Mouse (Mus musculus) heart, adult 11 months (tissue): ENCODE data around the gene Gm38655.
"Not testable (repeated sequence)": the region's sequence is repeated elsewhere in the genome, so short reads cannot be mapped to it uniquely, and the experiment has no call there.

ENCODE experiments used
- DNase-seq: peaks from one replicate; pipeline ENCODE4 v3.0.0; 2022

Gene Gm38655

GRCm38 (mm10) chr17:25165970-25166671 lies 9.2 kb downstream of the Gm38655 start:
- DNase-seq, result no peak

DNA sequence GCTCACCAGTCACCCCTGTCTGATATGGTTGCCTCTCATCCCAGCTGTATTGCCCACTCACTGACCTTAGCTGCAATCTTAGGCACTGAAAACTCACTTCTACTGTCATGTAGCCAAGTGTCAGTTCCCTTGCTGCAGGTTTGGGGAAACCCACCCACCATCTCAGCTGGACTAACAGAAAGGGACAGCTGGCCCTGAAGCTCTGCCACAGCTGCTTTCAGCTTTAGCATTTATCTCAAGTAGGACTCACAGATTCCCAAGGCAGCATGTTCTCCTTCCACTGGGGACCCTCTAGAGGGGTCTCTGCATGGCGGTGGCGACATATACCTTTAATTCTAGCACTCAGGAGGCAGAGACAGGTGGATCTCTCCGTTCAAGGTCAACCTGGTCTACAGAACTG lies 10.5 kb downstream of the Gm38655 start:
- DNase-seq, result no peak

GRCm38 (mm10) chr17:25163387-25163786 lies 11.9 kb downstream of the Gm38655 start:
- DNase-seq, result no peak

DNA sequence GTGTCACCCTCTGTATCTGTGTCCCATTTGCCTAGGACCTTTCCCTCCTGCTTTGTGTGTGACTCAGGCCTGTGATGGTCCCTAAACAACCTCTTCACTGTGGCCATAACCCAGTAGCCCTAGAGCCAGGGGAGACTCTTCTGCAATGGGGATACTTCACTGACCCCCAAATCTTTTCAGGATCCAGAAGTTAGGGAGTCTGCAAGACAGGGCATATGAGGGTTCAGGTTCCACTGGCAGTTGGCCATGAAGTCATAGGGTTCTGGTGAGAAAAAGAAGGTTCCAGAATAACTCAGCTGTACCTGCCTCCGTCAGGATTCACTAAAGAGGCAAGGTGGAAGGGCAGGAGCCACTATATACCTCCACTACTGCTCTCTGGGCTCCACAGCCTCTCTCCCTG lies 13.1 kb downstream of the Gm38655 start, which contains the start of gene Ccdc154:
Gene Ccdc154 (plus strand): TSS at position 301 of the 400 bp plus-strand sequence.
- DNase-seq, result no peak

- no peak for DNase-seq
Observed at GRCm38 (mm10) chr17:25139960-25140359, 35.3 kb downstream of the Gm38655 start.

- no peak for DNase-seq
Observed at GRCm38 (mm10) chr17:25138803-25139202, 36.5 kb downstream of the Gm38655 start.

- DNase-seq, result no peak
Observed at GRCm38 (mm10) chr17:25135622-25136021, 39.6 kb downstream of the Gm38655 start.

DNA sequence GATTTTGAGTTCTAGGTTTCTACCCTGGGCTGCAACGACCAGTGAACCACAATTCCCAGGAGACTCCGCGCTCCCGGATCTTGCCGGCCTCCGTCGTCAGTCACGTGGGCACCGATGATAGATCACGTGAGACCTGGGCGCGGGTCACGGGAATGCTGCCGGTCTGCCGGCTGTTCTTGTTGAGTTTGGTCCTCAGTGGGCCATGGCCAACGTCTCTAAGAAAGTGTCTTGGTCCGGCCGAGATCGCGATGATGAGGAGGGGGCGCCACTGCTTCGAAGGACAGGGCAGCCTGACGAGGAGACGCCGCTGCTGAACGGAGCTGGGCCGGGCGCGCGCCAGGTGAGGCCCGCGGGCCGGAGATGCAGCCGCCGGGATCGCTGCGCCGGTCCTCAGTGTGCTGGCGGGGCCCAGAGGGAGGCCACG lies 42.0 kb downstream of the Gm38655 start, which contains the start of gene Clcn7:
Gene Clcn7 (plus strand): TSS at position 117 of the 424 bp plus-strand sequence.
- DNase-seq, result peak; percentile 99

- no peak for DNase-seq
Observed at GRCm38 (mm10) chr17:25130060-25130459, 45.2 kb downstream of the Gm38655 start.

DNA sequence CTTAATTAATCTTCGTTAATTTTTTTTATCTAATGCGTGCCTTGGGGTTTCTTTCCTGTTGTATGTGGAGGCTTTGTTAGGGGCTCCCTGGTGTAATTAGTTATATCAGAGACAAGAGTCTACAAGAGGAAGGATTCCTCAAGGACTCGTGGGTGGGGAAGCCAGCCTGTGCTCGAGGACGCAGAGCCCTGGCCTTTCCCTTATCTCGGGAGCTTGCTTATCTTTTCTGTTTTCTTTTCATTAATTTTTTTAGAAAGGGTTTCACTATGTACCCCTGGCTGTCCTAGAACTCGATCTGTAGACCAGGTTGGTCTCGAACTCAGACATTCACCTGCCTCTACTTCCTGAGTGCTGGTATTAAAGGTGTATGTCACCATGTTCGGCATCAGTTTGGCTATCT lies 47.6 kb downstream of the Gm38655 start:
- DNase-seq, result no peak

DNA sequence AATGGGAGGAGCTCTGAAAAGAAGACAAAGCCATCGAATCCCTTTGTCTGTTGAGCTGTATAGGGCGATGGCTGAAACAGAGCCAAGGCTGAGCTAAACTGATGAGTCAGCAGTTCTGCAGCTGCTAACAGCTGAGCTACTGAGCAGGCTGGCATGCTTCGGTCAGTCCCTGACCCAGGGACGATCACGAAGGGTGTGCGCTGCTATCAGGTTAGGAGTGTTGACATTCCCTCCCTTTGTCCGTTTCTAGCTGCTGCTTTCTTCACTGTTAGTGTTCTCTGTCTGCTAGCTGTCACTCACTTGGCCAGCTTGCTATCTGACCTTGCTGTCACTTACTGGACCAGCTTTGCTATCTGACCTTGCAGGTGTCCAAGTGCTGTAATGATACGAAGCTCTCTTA lies 48.2 kb downstream of the Gm38655 start:
- DNase-seq, result peak; percentile 91

- not testable (repeated sequence) for DNase-seq
Observed at GRCm38 (mm10) chr17:25125442-25126060, 49.7 kb downstream of the Gm38655 start.

- DNase-seq, result no peak
Observed at GRCm38 (mm10) chr17:25123979-25124378, 51.3 kb downstream of the Gm38655 start.
